Mouse (Mus musculus): ENCODE results near the gene Tbx2. TPM values are rescaled to one million over a fixed set of nuclear protein-coding genes. Genes with fewer than 3 reads are reported as not detected.

Gene Tbx2
- 3.2 and 3.5 TPM in 2 replicates for polyA plus RNA-seq (2012; rRNA removed)

DNA sequence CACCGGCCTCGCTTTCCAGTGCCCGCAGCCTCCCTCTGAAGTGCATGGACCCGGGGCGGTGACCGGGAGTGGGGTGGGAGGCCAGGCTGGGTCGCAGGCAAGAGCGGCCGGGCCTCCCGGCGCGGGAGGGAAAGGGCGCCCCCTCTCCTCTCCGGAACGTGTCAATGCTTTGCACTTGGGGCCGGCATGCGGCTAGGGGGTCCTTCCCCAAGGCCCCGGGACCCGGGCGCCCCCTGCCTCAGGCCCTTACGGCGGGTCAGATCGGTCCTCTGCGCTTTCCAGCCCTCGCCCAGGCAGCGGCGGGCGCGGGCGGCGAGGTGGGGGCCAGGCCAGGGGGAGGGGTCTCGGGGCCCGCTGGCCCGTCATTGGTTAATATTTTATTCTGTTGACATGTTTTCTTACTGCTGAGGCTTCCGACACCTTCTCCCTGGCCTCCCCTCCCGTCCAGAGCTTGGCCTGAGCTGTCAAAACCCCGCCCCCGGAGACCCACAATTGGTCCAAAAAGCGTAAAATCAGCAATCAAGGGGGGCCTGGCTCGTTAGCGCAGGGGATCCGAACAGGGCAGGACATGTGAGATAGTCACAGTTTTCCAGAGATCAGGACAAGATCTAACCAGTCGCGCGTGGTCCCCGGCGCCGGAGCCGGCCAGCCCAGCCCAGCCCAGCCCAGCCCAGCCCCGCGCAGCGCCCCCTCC is at the start of gene Tbx2:
Tbx2 (plus strand) TSS at position 321 of the 694 bp plus-strand sequence.
- 2% methylated on average over 45 of the region's 52 CpGs for WGBS
- no peak for TF ChIP-seq CTCF (IDR thresholded peaks at IDR 0.05; ENCODE audit: borderline replicate concordance, insufficient read depth, low read depth, low read length)
- no peak for TF ChIP-seq POLR2A (IDR thresholded peaks at IDR 0.05; ENCODE audit: borderline replicate concordance, insufficient read depth, low read length)
- no peak for DNase-seq
- Histone ChIP-seq H3K4me1 (ENCODE audit: control insufficient read depth, insufficient read depth, low read length) (no peaks in the 10 kb centered on the region), H3K27ac (ENCODE audit: insufficient read depth, low read length) (no peak within 1 kb of the TSS), H3K4me3 (replicated peaks; ENCODE audit: insufficient read depth, low read depth, low read length) (no peak within 1 kb of the TSS), H3K27me3 (ENCODE audit: control insufficient read depth, insufficient read depth, low read length) (peaks cover 32% of the 10 kb centered on the region; the same call in 1 of the 2 replicates)

DNA sequence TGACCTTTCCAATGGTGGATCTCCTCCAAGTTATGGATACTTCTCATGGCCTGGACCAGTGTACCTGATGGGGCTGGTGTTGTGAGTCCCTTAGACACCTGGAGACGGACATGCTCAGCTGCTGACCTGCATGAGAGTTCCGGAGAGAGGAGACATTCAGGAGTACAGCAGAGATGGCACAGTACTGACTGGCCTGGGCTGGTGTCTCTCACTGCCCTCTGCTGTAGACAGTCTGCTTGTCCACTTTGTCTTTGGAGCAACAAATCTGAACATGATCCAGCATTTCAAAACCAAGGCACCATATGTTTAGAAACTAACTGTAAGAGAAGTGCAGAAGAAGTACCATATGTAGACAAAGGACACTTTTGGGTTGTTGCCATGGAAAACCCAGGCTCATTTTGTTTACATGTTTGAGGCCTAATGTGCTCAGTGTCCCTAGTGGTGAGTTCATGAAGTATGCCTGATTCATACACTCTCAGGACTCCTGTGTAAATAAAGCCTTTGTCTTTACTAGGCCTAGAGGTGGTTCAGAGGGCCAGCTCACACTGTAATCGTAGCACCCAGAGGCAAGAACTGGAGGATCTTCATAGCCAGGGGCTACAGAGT is 46.1 kb upstream of the Tbx2 start:
- no peak overlapping the region for H3K4me3 ChIP-seq (replicated peaks; ENCODE audit: insufficient read depth, low read depth, low read length)
- H3K27ac ChIP-seq (ENCODE audit: insufficient read depth, low read length): no peak overlapping the region
- 88% methylated on average over 3 of the region's 3 CpGs for WGBS
- DNase-seq: peak in 1 of 2 experiments; percentile 20
- H3K27me3 ChIP-seq (ENCODE audit: control insufficient read depth, insufficient read depth, low read length): no peaks in the 10 kb centered on the region
- peaks cover 17% of the 10 kb centered on the region for H3K4me1 ChIP-seq (ENCODE audit: control insufficient read depth, insufficient read depth, low read length)
- TF ChIP-seq CTCF (IDR thresholded peaks at IDR 0.05; ENCODE audit: borderline replicate concordance, insufficient read depth, low read depth, low read length): peak; percentile 23; the same call in 1 of the 2 replicates
- no peak for TF ChIP-seq POLR2A (IDR thresholded peaks at IDR 0.05; ENCODE audit: borderline replicate concordance, insufficient read depth, low read length)

DNA sequence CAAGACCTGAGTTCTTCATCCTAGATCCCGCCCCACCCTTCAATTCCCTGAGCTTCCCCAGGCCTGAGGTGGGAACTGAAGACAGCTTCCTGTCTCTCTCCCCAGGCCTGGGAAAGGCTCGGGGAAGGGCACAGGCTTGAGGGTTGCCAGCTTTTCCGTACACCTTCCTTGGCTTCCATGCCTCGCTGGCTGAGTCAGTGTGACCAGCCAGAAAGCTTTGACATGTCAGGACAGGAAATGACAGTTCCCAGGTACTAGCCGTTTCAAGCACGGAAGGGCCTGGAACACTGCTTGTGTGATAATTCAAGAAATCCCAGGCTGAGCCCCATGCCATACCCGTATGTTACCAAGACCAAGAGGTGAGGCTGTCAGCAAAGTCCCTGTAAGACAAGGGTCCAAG is 42.6 kb upstream of the Tbx2 start:
- no peak for TF ChIP-seq POLR2A (IDR thresholded peaks at IDR 0.05; ENCODE audit: borderline replicate concordance, insufficient read depth, low read length)
- no peak for TF ChIP-seq CTCF (IDR thresholded peaks at IDR 0.05; ENCODE audit: borderline replicate concordance, insufficient read depth, low read depth, low read length)
- Histone ChIP-seq H3K27me3 (ENCODE audit: control insufficient read depth, insufficient read depth, low read length) (no peaks in the 10 kb centered on the region), H3K4me1 (ENCODE audit: control insufficient read depth, insufficient read depth, low read length) (peaks cover 10% of the 10 kb centered on the region), H3K4me3 (replicated peaks; ENCODE audit: insufficient read depth, low read depth, low read length) (no peak overlapping the region), H3K27ac (ENCODE audit: insufficient read depth, low read length) (no peak overlapping the region)
- WGBS: 76% methylated on average over 7 of the region's 7 CpGs
- DNase-seq: no peak

DNA sequence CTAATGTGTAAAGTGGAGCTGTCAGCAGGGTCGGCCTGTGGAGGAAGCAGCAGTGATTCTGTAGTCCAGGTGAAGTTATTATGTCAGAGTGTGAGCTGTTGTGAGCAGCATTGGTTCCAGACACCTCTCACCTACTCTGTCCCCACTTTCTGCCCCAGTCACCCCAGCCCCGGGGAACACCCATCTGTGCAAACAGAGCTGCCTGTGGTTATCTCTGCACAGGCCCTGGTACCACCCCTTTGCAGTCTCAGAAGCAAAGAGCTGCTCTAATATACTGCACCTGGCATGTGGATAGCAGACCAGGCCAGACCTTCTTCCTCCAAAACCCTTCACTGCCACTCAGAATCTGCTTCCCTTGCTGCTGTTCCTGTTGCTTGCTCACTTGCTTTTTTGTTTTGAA is 42.1 kb upstream of the Tbx2 start:
- Histone ChIP-seq H3K27me3 (ENCODE audit: control insufficient read depth, insufficient read depth, low read length) (no peaks in the 10 kb centered on the region), H3K4me3 (replicated peaks; ENCODE audit: insufficient read depth, low read depth, low read length) (no peak overlapping the region), H3K4me1 (ENCODE audit: control insufficient read depth, insufficient read depth, low read length) (peaks cover 8% of the 10 kb centered on the region), H3K27ac (ENCODE audit: insufficient read depth, low read length) (no peak overlapping the region)
- no peak for DNase-seq
- 85% methylated on average over 2 of the region's 2 CpGs for WGBS
- TF ChIP-seq CTCF (IDR thresholded peaks at IDR 0.05; ENCODE audit: borderline replicate concordance, insufficient read depth, low read depth, low read length): no peak
- TF ChIP-seq POLR2A (IDR thresholded peaks at IDR 0.05; ENCODE audit: borderline replicate concordance, insufficient read depth, low read length): no peak

DNA sequence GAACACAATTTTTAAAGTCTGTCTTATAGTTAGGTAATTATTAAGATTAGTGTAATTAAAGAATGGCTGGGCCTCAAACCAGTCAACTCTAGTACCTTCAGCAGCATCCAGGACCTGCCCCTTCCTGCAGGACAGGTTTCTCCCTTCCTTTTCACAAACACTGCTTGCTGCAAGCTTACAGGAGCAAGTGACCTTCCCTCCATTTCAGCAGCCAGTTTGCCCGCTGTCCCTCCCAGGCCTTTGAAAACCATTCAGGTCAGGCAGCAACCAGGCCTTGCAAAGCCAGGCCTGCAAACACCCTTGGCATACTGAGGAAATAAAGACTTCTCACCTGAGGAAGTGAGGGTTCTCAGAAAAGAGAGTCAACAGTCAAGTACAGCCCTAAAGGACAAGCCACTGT is 41.1 kb upstream of the Tbx2 start:
- Histone ChIP-seq H3K27me3 (ENCODE audit: control insufficient read depth, insufficient read depth, low read length) (no peaks in the 10 kb centered on the region), H3K27ac (ENCODE audit: insufficient read depth, low read length) (no peak overlapping the region), H3K4me1 (ENCODE audit: control insufficient read depth, insufficient read depth, low read length) (peaks cover 5% of the 10 kb centered on the region), H3K4me3 (replicated peaks; ENCODE audit: insufficient read depth, low read depth, low read length) (no peak overlapping the region)
- TF ChIP-seq CTCF (IDR thresholded peaks at IDR 0.05; ENCODE audit: borderline replicate concordance, insufficient read depth, low read depth, low read length) (no peak), POLR2A (IDR thresholded peaks at IDR 0.05; ENCODE audit: borderline replicate concordance, insufficient read depth, low read length) (no peak)
- DNase-seq: no peak
- WGBS: 97% methylated on average over 1 of the region's 1 CpGs

DNA sequence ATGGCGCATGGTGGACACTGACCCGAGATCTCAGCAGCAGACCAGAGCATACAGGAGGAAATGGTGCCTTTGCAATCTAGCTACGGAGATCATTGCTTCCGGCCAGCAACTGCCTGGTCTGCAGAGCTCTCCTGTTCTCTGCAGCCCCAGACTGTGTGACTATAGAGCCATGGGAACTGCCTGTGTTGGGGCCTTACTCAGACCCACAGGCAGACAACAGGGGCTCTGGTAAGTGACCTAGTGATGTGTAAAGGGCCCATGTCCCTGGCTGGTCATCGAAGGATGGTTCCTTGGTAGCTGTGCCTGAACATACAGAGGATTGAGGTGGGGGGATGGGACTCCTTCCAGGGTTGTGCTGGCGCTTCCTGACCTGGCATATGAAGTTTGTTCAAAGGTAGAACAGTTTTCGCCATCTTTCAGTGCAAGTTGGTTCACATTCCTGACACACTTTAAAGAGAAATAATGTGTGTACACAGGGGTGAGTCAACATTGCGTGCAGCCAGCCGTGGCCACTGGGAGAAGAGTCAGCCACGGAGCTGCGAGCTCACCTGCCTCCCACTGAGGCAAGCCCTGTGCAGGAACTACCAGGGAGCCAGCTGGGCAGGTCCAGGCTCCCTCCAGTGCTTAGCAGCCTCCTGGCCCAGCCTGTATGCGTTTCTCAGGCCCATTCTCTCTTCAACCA is 39.7 kb upstream of the Tbx2 start:
- no peak for DNase-seq
- no peak overlapping the region for H3K4me3 ChIP-seq (replicated peaks; ENCODE audit: insufficient read depth, low read depth, low read length)
- H3K4me1 ChIP-seq (ENCODE audit: control insufficient read depth, insufficient read depth, low read length): no peaks in the 10 kb centered on the region
- H3K27ac ChIP-seq (ENCODE audit: insufficient read depth, low read length): no peak overlapping the region
- no peaks in the 10 kb centered on the region for H3K27me3 ChIP-seq (ENCODE audit: control insufficient read depth, insufficient read depth, low read length)
- WGBS: 69% methylated on average over 12 of the region's 12 CpGs
- TF ChIP-seq POLR2A (IDR thresholded peaks at IDR 0.05; ENCODE audit: borderline replicate concordance, insufficient read depth, low read length): no peak
- TF ChIP-seq CTCF (IDR thresholded peaks at IDR 0.05; ENCODE audit: borderline replicate concordance, insufficient read depth, low read depth, low read length): no peak

DNA sequence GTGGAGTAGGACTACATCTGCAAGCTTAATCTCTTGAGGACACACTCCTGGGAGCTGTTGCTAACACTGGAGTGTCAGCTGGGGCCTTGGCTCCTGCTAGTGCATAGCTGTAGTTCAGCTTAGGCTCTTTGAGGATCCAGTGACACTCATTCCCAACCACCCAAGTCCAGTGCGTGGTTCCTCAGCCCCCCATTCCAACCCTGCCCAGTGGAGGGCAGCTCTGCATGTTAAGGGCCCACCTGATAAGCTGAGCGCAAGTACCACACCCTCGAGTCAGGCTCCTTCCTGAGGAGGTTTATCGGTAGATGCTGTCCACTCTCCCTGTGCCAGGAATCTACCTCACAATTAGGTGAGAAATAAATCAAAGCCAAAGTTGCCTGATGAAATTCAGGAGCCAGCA is 32.9 kb upstream of the Tbx2 start:
- Histone ChIP-seq H3K27me3 (ENCODE audit: control insufficient read depth, insufficient read depth, low read length) (no peaks in the 10 kb centered on the region), H3K27ac (ENCODE audit: insufficient read depth, low read length) (no peak overlapping the region), H3K4me3 (replicated peaks; ENCODE audit: insufficient read depth, low read depth, low read length) (no peak overlapping the region), H3K4me1 (ENCODE audit: control insufficient read depth, insufficient read depth, low read length) (no peaks in the 10 kb centered on the region; the same call in 1 of the 2 replicates)
- TF ChIP-seq POLR2A (IDR thresholded peaks at IDR 0.05; ENCODE audit: borderline replicate concordance, insufficient read depth, low read length) (no peak), CTCF (IDR thresholded peaks at IDR 0.05; ENCODE audit: borderline replicate concordance, insufficient read depth, low read depth, low read length) (no peak)
- WGBS: 88% methylated on average over 4 of the region's 4 CpGs
- no peak for DNase-seq

Measured in cerebellum, adult 2 months (tissue).